Mouse (Mus musculus) ES-Bruce4 (cell line): ENCODE results near the gene Nup62.

ENCODE experiments used
- CTCF ChIP-seq: IDR thresholded peaks from one replicate; pipeline ENCODE4 v1.8.1; 2011; ENCODE audit warnings: low read depth, low read length
- POLR2A ChIP-seq: IDR thresholded peaks from one replicate; pipeline ENCODE4 v1.8.1; 2011; ENCODE audit warnings: low read length; ENCODE audit not compliant: insufficient read depth

- no peak for TF ChIP-seq POLR2A
- TF ChIP-seq CTCF: no peak
Measured at GRCm38 (mm10) chr7:44859896-44860295, 44.0 kb downstream of the Nup62 start.
